Mouse (Mus musculus): Measurements from ENCODE around the gene Coro6.

GRCm38 (mm10) chr11:77485229-77485628 is 23.0 kb downstream of the Coro6 start:
- TF ChIP-seq MAX (IDR thresholded peaks at IDR 0.05; ENCODE audit: low read depth), result no peak
- no peak for TF ChIP-seq POLR2A (IDR thresholded peaks at IDR 0.05; ENCODE audit: insufficient read length, low read depth)
- no peak for TF ChIP-seq USF1 (IDR thresholded peaks at IDR 0.05; ENCODE audit: low read depth)
- no peak for TF ChIP-seq MYOD1 (IDR thresholded peaks at IDR 0.05; ENCODE audit: control insufficient read depth in 1 of 3, insufficient read length in 2 of 3, low read depth in 2 of 3)
- no peak for TF ChIP-seq TCF12 (IDR thresholded peaks at IDR 0.05; ENCODE audit: insufficient read depth, poor library complexity, severe bottlenecking)
- no peak for TF ChIP-seq E2F4 (IDR thresholded peaks at IDR 0.05; ENCODE audit: insufficient read depth)
- no peak for TF ChIP-seq REST (IDR thresholded peaks at IDR 0.05; ENCODE audit: insufficient read depth, insufficient read length)
- no peak for TF ChIP-seq TCF3 (IDR thresholded peaks at IDR 0.05; ENCODE audit: insufficient read length, low read depth)
- TF ChIP-seq SRF (IDR thresholded peaks at IDR 0.05; ENCODE audit: control insufficient read depth, insufficient read length, low read depth), result no peak
- no peak for TF ChIP-seq POLR2AphosphoS2 (IDR thresholded peaks at IDR 0.05; ENCODE audit: insufficient read length, low read depth)
- TF ChIP-seq CEBPB (IDR thresholded peaks at IDR 0.05; ENCODE audit: insufficient read depth, poor library complexity, severe bottlenecking), result no peak
- no peak for TF ChIP-seq MYOG (IDR thresholded peaks at IDR 0.05; ENCODE audit: control insufficient read depth in 1 of 3, insufficient read depth in 1 of 3, insufficient read length in 2 of 3, low read depth in 2 of 3)
